Mouse (Mus musculus): ENCODE results near the gene Ugt1a7c.

GRCm38 (mm10) chr1:88092341-88092740, 2.5 kb upstream of the Ugt1a7c start:
- TF ChIP-seq CTCF (IDR thresholded peaks at IDR 0.05) (no peak), EP300 (IDR thresholded peaks at IDR 0.05) (no peak)

Data from lung, postnatal 0 days (tissue).